Mouse (Mus musculus) intestine, embryonic 14.5 days (tissue): ENCODE measurements at regions not wholly inside any gene's neighbourhood (a gene's known extent, or its start where the extent isn't known, plus 50 kb on each side); places are given as distances from the start of the nearest gene placed in this dataset.

Experiments used
- ATAC-seq: fragments of 200-750 bp; cut with Nextera tagmentation; replicated peaks from 2 replicates; pipeline ENCODE4 v1.8.0; 2017; ENCODE audit warnings: low read depth, moderate number of reproducible peaks, moderate TSS enrichment, moderate library complexity; ENCODE audit not compliant: low FRiP score, low TSS enrichment
- DNase-seq: peaks from one replicate; pipeline ENCODE4 v3.0.0-alpha.2; 2018; ENCODE audit warnings: low spot score
- H3K27ac ChIP-seq: fragments of 300-500 bp; sonication (generic); 2 replicates; pipeline ENCODE4 v1.5.1; 2014; ENCODE audit warnings: low read depth, mild to moderate bottlenecking, control low read depth
- H3K27me3 ChIP-seq: fragments of 300-500 bp; sonication (generic); replicated peaks from 2 replicates; pipeline ENCODE4 v1.6.1; 2014; ENCODE audit warnings: low read length, control low read depth; ENCODE audit not compliant: control insufficient read depth, insufficient read depth
- H3K36me3 ChIP-seq: fragments of 300-500 bp; sonication (generic); 2 replicates; pipeline ENCODE4 v1.6.1; 2014; ENCODE audit warnings: low read length, control low read depth; ENCODE audit not compliant: control insufficient read depth, insufficient read depth
- H3K4me1 ChIP-seq: fragments of 300-500 bp; sonication (generic); replicated peaks from 2 replicates; pipeline ENCODE4 v1.6.1; 2014; ENCODE audit warnings: low read length, control low read depth, mixed read lengths; ENCODE audit not compliant: control insufficient read depth, insufficient read depth
- H3K4me2 ChIP-seq: fragments of 300-500 bp; sonication (generic); 2 replicates; pipeline ENCODE4 v1.6.1; 2014; ENCODE audit warnings: low read length
- H3K4me3 ChIP-seq: fragments of 300-500 bp; sonication (generic); 2 replicates; pipeline ENCODE4 v1.5.1; 2014; ENCODE audit warnings: low read depth, low read length, control low read depth, mixed read lengths
- H3K9ac ChIP-seq: fragments of 300-500 bp; sonication (generic); 2 replicates; pipeline ENCODE4 v1.6.1; 2014; ENCODE audit warnings: mild to moderate bottlenecking, low read length
- H3K9me3 ChIP-seq: fragments of 300-500 bp; sonication (generic); 2 replicates; pipeline ENCODE4 v1.6.1; 2016; ENCODE audit warnings: low read length, control low read depth; ENCODE audit not compliant: control insufficient read depth
- WGBS: fragments of 180-500 bp; shearing (Covaris S2); extraction: QIAGEN DNeasy Blood & Tissue Kit; methylation state at CpG from one replicate; pipeline ENCODE4 v1.1.7; 2014; 5-methylcytosine and 5-hydroxymethylcytosine counted together

DNA sequence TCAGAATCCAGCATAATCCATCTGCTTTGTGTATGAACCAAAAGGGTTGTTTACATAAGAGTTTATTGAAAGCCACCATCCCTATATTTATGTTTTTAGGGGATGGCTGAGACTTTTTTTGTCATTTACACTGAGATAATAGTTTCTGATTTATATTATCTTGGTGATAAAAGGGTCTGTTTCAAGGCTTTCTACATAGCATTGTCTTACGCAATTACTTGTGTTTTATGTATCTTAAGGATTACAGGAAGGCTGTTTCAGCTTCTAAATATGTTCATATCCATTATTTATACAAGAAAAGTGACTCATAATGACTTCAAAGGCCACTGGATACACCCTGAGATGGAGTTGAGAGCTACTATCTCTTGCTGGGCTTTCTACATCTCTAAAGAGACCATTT is 399.3 kb upstream of the Akr1e1 start:
- no peaks in the 10 kb centered on the region for H3K9me3 ChIP-seq
- H3K4me3 ChIP-seq: no peak overlapping the region
- no peaks in the 10 kb centered on the region for H3K27me3 ChIP-seq
- H3K4me1 ChIP-seq: no peaks in the 10 kb centered on the region
- no peak overlapping the region for H3K9ac ChIP-seq
- H3K27ac ChIP-seq: no peak overlapping the region
- no peak for ATAC-seq
- no peaks in the 10 kb centered on the region for H3K36me3 ChIP-seq
- 74% methylated on average over 1 of the region's 1 CpGs for WGBS
- H3K4me2 ChIP-seq: no peak overlapping the region
- no peak for DNase-seq

DNA sequence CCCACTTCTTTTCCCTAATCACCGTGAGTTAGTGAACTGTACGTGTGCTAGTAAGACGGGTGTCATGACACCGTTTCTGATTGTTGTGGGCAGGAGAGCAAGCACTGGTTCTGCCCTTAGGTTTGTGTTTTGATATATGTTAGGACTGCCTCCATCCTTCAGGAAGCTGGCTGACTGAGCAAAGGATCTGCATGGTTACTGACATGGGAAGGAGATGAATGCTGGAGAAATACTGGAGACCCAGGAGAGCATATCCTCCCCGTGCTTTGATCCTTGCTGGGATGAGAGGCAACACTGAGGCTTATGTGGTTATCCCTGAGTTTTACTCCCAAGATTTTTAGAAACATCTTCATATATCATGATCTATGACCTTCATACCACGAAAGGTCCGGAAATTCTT is 413.5 kb upstream of the Akr1e1 start:
- H3K4me3 ChIP-seq: no peak overlapping the region
- whole genome bisulfite sequencing: 85% methylated on average over 7 of the region's 7 CpGs
- no peaks in the 10 kb centered on the region for H3K36me3 ChIP-seq
- DNase-seq (no peak), ATAC-seq (no peak)
- no peak overlapping the region for H3K27ac ChIP-seq
- no peaks in the 10 kb centered on the region for H3K9me3 ChIP-seq
- H3K9ac ChIP-seq: no peak overlapping the region
- no peak overlapping the region for H3K4me2 ChIP-seq
- no peaks in the 10 kb centered on the region for H3K27me3 ChIP-seq
- no peaks in the 10 kb centered on the region for H3K4me1 ChIP-seq

DNA sequence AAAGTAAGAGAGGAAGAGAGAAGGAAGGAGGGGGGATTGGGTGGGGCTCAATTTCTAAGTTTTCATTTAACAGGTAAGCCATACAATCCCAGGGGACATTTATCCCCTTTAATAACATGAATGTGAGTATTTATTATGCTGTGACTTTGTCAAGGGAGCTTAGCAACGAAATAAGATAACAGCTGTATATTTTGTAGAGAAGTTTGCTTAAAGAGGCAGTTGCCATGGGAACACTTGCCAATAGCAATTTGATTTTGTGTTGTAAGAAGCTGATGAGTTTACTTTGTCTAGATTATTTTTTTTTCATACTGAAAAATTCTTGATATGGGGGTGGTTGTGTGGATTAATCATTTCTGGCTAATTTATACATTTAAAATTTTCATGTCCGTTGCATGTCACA is 450.9 kb upstream of the Akr1e1 start:
- H3K27ac ChIP-seq: no peak overlapping the region
- no peaks in the 10 kb centered on the region for H3K36me3 ChIP-seq
- no peak overlapping the region for H3K9ac ChIP-seq
- no peak for DNase-seq
- no peaks in the 10 kb centered on the region for H3K9me3 ChIP-seq
- H3K4me2 ChIP-seq: no peak overlapping the region
- no peaks in the 10 kb centered on the region for H3K4me1 ChIP-seq
- H3K27me3 ChIP-seq: no peaks in the 10 kb centered on the region
- 73% methylated on average over 2 of the region's 2 CpGs for WGBS
- no peak overlapping the region for H3K4me3 ChIP-seq
- no peak for ATAC-seq

DNA sequence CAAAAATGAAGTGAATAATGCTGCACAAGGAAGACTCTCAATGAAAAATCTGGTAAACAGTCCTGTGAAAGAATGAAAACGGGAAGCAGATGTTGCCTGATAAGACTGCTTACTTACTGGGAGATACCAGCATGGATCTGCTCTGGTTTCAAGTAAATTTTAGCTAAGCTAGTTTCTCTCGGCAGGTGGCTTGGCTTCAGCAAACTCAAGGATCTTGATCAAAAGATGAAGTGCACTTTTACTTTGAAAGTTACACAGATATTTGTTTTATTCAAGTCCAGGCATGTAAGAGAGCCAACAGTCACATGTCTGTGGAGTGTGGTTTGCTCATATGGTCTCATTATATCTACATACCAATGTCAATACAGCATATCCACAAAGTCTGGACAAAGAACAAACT is 451.5 kb upstream of the Akr1e1 start:
- no peaks in the 10 kb centered on the region for H3K4me1 ChIP-seq
- no peak overlapping the region for H3K4me3 ChIP-seq
- no peaks in the 10 kb centered on the region for H3K27me3 ChIP-seq
- DNase-seq: no peak
- no peaks in the 10 kb centered on the region for H3K36me3 ChIP-seq
- no peak overlapping the region for H3K9ac ChIP-seq
- no peak for ATAC-seq
- no peak overlapping the region for H3K4me2 ChIP-seq
- no peaks in the 10 kb centered on the region for H3K9me3 ChIP-seq
- WGBS: 38% methylated on average over 2 of the region's 2 CpGs
- no peak overlapping the region for H3K27ac ChIP-seq

DNA sequence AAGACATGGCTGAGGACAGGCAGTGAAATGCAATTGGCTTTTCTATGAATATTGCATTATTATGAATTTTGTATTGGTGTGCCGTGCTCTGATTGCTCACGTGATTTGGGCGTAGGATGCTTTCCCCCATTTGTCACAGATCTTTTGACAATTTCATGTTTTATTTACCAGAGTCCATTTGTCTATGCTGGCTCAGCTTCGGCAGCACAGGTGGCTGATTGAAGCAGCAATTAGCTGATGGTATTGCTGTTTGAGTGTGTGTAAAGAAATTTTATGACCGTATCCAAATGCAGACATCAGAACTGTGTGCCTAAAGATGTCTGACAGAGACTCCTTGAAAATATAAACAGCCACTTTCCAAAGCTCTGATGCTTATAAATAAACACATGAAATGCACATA is 498.5 kb upstream of the Akr1e1 start:
- Histone ChIP-seq H3K9me3 (no peaks in the 10 kb centered on the region), H3K4me2 (no peak overlapping the region), H3K27me3 (no peaks in the 10 kb centered on the region), H3K4me3 (no peak overlapping the region), H3K4me1 (no peaks in the 10 kb centered on the region), H3K36me3 (no peaks in the 10 kb centered on the region), H3K9ac (no peak overlapping the region), H3K27ac (no peak overlapping the region)
- DNase-seq: no peak
- no peak for ATAC-seq
- WGBS: 67% methylated on average over 5 of the region's 5 CpGs

DNA sequence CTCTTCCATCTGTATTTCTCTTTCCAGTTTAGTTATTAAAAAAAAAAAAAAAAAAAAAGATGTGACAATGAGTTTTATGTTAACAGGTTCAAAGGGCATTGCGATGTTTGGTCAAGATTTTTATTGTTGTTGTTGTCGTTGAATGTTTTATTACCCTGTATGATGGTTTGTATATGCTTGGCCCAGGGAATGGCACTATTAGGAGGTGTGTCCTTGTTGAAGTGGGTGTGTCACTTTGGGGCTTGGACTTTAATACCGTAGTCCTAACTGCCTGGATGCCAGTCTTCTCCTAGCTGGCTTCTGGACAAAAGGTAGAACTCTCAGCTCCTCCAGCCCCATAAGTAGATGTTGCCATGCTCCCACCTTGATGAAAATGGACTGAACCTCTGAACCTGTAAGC is 545.9 kb upstream of the Akr1e1 start:
- Histone ChIP-seq H3K4me2 (no peak overlapping the region), H3K4me3 (no peak overlapping the region), H3K4me1 (no peaks in the 10 kb centered on the region), H3K27me3 (no peaks in the 10 kb centered on the region), H3K9ac (no peak overlapping the region), H3K36me3 (no peaks in the 10 kb centered on the region), H3K9me3 (no peaks in the 10 kb centered on the region), H3K27ac (no peak overlapping the region)
- ATAC-seq: no peak
- no peak for DNase-seq
- 77% methylated on average over 3 of the region's 3 CpGs for WGBS

DNA sequence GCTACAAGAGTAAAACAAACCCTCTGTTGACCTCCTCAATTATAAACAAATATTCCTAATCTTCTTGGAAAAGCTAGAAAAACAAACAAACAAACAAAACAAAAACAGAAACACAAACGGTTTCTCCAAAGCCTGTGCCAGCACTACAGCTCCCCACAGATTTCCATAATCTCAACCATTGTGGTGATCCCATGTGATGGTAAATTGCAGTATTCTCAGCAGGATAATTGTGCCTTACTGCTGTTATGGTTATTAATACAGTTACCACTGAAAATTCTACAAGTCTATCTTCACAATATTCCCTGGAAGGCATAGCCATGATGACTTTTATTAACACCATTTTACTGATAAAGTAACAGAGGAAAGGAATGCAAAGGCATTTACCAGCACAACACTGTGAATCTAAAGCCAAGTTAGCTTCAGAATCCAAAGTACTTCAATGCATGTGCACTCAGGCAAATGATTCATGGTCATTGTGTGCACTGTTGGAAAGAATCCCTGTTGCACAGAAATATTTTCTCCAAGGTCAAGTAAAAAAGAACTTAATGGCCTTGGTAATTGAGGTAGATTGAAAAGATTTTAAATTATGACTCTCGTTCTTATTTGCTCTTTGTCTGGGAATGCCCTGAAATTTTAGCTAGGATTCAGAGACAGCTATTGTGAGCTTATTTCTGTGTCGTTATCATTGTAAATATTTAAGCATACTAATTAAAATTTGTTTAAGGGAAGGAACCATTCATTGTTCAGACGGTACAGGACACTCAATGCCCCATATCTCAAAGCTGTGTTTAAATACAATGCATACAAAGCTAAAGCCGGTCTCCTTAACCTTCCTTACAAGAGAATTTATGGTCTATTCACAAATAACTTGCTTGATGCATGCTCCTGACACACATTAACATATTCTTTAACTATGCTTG is 551.1 kb upstream of the Akr1e1 start:
- no peaks in the 10 kb centered on the region for H3K4me1 ChIP-seq
- WGBS: 61% methylated on average over 5 of the region's 5 CpGs
- no peak for ATAC-seq
- H3K9me3 ChIP-seq: no peaks in the 10 kb centered on the region
- H3K27ac ChIP-seq: no peak overlapping the region
- no peak for DNase-seq
- H3K4me3 ChIP-seq: no peak overlapping the region
- no peaks in the 10 kb centered on the region for H3K27me3 ChIP-seq
- no peaks in the 10 kb centered on the region for H3K36me3 ChIP-seq
- H3K9ac ChIP-seq: no peak overlapping the region
- H3K4me2 ChIP-seq: no peak overlapping the region

DNA sequence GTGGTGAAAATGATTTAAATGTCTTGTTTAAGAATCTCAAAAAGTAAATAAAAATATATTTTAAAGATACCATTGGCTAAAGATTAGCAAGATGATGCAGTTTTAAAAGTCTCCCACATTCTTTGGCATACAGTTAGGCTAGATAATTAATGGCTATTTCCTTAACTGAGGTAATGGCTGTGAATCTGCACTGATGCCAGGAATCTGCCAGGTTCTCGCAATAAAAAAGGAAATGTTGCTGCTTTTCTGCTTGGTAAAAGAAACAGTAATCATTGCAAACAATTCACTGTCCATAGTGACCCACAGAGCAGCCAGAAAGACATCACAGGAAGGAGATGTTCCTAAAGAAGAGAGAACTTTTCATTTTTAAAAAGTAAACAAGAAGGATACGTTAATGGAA is 557.7 kb upstream of the Akr1e1 start:
- Histone ChIP-seq H3K27ac (no peak overlapping the region), H3K36me3 (no peaks in the 10 kb centered on the region), H3K27me3 (no peaks in the 10 kb centered on the region), H3K4me2 (no peak overlapping the region), H3K9me3 (no peaks in the 10 kb centered on the region), H3K4me1 (no peaks in the 10 kb centered on the region), H3K4me3 (no peak overlapping the region), H3K9ac (no peak overlapping the region)
- 49% methylated on average over 2 of the region's 2 CpGs for WGBS
- DNase-seq (no peak), ATAC-seq (no peak)

DNA sequence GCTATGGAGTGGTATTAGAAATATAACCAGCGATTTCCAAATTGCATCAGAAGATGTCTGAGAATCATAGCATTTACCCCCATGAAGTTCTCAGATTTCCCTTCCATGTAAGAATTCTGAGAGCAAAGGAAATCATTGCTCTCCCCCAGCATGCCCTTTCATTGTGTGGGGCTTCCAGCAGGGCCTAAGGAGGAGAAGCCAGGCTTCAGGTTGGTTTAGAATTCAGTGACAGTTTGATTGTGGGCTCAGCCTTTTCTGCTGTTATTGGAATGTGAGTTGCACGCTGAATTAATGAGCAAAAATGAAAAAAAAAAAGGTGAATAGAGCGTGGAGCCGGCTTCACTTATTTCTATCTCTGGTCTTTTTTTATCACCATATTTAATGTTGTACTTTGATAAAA is 570.0 kb upstream of the Akr1e1 start:
- no peak overlapping the region for H3K9ac ChIP-seq
- ATAC-seq (no peak), DNase-seq (no peak)
- H3K4me1 ChIP-seq: no peaks in the 10 kb centered on the region
- no peak overlapping the region for H3K4me3 ChIP-seq
- H3K9me3 ChIP-seq: no peaks in the 10 kb centered on the region
- no peaks in the 10 kb centered on the region for H3K27me3 ChIP-seq
- 86% methylated on average over 4 of the region's 4 CpGs for WGBS
- no peak overlapping the region for H3K27ac ChIP-seq
- H3K36me3 ChIP-seq: no peaks in the 10 kb centered on the region
- H3K4me2 ChIP-seq: no peak overlapping the region
